Mouse (Mus musculus) erythroblast, adult 5-6 weeks (primary cell): ENCODE data around the gene Loxl3. TPM values are rescaled to one million over a fixed set of nuclear protein-coding genes. Genes with fewer than 3 reads are reported as not detected.
A peak's percentile ranks its signal among the peaks of the same experiment; 100 is the strongest.

Experiments used
- ATAC-seq: replicated peaks from 2 replicates; pipeline ENCODE4 v1.8.0; 2016; ENCODE audit warnings: moderate number of reproducible peaks, mild to moderate bottlenecking, moderate TSS enrichment, inconsistent platforms; ENCODE audit not compliant: poor library complexity, low FRiP score, severe bottlenecking
- total RNA-seq, 2 experiments: library from RNA; stranded (forward) in 1 of 2; stranded (reverse) in 1 of 2; fragments of 150-400 nt in 1 of 2; fragments of 200-764, 138-1000 nt in 1 of 2; gene quantifications; 2 replicates each; pipeline versions ENCODE4 v1.2.3 to v1.2.4; 2015 to 2017; ENCODE audit warnings: low replicate concordance in 2 of 2

Loxl3 gene
- total RNA-seq (2015; ENCODE audit: low replicate concordance) = 1.5 and 2.9 TPM in 2 replicates
- total RNA-seq (2017; ENCODE audit: low replicate concordance) = 3.2 and 3.6 TPM in 2 replicates

DNA sequence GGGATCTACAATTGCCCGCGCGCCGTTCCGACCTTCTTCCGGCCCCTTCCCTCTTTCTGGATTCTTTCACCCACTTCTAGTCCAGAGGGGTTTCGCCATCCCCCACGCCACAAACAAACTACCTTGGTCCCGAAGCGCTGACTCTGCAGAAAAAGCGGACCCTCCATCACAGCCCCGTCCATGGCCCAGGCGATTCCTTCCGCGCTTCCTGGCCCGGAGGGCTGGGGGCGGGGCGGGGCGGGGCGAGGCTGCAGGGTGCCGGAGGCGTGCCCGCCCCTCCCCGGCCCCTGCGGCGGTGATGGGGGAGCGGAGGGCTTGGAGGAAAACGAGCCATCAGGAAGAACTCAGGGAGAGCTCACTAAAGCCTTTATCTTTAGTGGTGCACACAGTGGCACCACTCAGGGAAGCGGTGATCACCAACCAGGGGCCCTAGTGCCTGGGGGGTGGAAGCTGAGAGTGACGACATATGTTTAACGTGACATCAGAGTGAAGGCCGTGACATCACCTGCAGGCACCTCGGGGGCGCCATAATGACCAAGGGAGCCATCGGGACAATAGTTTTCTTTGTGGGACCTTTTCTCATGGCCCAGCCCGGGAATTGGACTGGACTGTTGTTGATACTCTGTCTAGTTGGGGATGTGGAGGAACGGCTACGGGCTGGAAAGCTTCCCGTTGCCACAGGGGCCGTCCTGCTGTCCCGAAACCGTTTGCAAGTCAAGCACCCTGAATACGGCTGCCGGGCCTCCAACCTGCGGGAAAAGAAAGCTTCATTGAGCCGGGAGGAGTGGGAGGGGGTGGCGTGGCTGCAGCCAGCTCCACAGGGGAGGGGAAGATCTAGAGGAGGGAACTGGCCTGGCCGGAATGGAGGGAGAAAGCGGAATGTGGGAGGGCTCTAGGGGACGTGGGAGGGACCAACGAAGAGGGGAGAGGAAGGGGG, at the start of gene Loxl3, which contains the start of gene Dok1:
Gene Loxl3, plus strand, starts transcription at position 925 of the 937 bp plus-strand sequence.
Gene Dok1, minus strand, starts transcription at position 223 of the 937 bp plus-strand sequence.
- ATAC-seq = peak; percentile 74

DNA sequence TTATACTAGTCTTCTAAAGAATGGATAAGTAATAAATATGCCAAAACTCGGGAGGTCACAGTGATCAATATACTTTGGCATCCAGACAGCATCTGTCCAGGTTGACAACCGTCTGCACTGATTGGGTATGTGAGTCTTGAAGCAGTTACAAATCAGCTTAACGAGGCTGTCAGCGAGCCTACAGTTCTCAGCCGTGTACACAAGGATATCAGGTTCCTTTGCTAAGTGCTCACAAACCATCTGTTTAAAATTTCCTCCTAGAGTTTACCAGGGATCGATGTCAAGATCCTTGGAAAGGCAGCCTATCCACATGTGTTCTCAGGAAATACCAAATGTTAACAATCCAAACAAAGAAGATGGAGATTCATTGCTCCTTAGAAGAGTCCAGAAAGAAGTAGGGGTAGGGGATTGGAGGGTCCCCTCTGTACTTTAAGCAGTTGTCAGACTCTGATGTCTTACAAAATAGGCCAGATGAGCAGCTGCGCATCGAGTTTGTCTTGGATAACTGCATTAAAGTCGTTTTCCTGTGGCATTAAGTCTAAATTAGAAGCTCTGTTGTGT, 46.5 kb upstream of the Loxl3 start:
- no peak for ATAC-seq

DNA sequence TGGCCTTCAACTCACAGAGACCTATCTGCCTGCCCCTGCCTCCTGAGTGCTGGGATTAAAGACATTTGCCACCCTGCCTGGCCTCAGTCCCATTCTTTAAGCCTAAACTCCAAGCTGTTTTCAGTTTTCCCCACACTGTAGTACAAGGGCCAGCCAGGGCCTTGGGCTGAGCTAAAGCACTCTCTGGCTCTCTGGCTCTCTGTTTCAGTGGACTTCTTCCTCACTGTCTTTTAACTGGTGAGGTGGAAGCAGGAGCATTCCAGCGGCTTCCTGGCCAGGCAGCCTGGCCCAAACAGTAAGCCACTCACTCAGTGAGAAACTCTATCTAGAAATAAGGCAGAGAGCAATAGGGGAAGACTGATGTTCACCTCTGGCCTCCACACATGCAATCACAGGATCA, 40.3 kb upstream of the Loxl3 start:
- no peak for ATAC-seq

DNA sequence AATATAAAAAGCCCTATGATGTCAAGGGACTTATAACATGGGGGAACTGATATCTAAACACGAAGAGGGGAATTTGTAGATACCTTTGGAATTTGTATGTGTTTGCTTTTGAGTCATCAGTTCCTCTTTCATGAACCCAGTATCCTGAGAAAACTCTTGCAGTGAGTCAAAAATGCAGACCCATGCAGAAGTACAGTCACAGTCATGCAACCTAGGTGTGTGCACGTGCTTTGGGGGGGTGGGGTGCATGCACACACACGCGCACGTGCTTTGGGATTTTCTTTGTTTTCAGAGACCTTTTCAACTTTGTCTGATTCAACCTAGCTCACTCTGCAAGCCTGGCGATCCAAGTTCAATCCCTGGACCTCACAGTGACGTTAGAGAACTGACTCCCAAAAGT, 39.6 kb upstream of the Loxl3 start:
- ATAC-seq = no peak

DNA sequence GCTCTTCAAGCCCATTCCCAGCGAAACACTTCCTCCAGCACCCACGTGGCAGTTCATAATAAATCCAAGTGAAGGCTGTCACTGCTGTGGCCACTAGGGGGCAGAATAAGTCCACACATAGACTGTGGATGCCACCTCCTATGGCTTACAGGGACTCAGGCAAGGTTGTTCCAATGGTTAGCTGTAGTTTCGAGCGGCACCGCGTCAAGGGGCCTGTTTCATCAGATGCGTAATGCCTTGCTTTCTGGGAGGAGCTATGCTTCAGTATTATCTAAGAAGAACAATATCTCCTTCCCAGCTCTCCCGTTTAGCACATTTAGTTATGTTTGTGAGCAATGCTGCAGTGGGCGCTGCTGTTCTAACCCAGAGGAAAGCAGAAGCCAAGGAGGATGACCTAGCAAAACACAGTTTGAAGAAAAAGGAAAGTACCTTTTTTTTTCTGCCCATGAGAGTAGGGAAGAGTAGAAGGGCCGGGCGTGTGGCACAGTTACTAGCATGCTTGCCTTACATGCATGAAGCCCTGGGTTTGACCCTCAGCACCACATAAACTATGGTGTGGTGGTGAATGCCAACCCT, 37.1 kb upstream of the Loxl3 start:
- peak; percentile 88 for ATAC-seq

DNA sequence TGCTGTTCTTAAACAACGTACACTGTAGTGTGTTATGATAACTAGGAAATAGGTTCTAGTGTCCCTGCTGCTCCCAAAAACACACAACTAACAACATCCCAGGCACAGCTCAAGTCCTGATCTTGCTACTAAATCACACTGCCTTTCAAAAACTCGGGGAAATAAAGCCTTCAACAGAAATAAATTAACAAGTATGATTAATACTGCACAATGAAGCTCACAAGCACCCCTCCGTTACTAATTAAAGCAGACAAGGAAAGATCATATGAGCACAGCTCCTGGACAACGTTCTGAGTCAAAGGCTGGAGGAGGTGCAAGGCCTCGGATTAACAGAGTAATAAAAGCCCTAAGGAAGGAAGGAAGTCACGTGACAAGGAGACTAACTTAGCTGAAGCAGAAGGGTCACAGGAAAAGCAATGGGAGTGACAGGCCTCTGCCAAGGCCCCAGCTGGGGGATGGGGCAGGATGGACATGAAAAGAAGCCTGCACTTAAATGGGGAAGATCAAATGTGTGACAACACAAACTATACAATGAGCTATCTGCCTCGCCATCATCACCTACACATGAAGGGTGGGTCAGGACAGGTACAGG, 36.4 kb upstream of the Loxl3 start:
- ATAC-seq = peak; percentile 23

DNA sequence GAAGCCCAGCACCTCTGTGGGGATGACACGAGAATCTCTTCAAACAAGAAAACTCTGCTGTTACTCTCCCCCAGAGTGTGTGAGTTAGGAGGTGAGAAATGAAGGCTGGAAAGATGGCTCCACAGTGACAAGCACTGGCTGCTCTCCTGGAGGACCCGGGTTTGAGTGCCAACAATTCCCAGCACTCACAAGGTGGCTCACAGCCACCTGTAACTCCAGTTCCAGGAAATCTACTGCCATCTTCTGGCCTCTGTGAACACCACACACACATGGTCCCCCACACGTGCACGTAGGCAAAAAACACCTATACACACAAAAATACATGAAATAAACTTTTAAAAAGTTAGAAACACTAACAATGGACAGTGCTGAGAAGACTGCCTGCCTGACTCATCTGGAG, 35.6 kb upstream of the Loxl3 start:
- peak; percentile 33; the same call in 1 of the 2 replicates for ATAC-seq

DNA sequence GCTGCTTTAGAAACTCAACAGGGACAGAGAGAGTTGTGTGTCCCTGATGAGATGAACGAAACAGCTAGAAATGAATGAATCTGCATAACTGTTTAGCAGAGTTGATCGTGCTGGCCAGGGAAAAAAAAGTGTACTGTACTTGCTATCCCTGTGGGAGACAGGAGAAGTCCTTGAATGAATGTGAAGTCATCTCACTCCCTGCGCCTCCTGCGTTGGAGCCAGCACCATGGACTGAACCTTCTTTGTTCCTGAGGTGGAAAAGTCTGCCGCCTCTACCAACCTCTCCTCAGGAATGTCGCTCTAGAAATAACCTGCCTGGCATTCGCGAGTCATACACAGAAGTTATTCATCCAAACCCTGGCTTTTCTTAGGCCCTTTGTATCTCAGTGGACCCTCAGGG, 34.0 kb upstream of the Loxl3 start:
- no peak for ATAC-seq

DNA sequence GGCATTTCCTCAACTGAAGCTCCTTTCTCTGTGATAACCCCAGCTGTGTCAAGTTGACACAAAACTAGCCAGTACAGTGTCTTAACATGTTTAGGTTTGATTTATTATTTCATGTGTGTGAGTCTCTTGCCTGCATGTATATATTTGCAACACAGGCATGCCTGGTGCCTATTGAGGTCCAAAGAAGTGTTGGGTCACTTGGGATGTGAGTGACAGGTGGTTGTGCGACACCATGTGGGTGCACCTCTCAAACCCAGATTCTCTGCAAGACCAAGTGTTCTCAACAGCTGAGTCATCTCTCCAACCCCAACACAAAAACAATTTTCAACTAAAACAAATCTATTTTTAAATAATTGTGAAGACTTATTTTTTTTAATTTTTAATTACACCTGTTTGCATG, 30.9 kb upstream of the Loxl3 start:
- ATAC-seq = no peak

DNA sequence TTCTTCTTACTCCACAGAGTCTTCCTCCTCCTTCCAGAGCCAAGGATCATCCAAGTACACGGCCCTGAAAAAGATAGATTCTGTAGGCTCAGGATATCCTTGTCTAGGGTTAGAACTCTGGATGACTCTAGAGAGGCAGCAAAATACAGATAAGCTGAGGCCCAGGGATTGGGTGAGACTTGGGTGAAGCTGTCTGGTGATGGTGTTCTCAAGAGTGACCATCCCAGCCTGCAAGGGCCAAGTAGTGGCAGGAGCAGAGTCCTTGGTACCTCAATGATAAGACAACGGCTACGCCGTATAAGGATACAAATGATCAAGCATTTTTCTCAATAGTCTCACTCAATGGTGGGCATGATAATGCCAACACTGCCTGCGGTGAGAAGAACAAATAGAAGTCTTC, 30.1 kb upstream of the Loxl3 start:
- ATAC-seq = peak; percentile 67

DNA sequence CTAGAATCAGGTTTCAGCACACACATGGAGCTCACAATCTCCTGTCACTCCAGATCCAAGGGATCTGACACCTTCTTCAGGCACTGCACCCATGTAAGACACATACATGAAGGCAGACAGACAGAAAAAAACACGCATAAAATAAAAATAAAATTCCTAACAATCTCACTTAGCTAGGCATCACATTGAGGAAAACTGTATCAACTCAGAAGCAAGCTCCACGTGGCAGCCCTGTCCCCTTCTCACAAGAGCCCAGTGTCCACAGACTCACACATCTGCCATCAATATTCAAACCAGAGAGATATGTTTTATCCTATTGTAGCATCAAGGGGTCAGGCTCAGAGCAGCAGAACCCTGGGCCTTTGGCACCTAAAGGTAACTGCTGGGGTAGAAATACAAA, 29.7 kb upstream of the Loxl3 start:
- no peak for ATAC-seq

DNA sequence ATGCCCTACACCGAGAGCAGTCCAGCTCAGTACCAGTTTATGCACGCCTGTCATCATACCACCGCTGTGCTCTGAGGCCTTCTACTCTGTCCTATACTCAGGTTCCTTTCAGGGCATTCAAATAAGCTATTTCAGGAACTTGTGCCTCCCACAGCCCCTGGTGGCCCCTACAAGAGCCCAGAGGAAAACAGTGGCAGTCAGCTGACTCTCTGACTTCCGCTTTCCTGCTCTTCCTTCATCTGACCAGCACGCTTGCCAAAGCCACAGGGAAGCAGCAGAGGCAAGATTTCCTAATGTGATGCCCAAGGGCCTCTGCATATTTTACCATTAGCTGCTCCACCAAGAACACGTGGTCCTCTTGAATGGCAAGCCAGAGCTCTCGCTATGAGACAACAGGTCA, 29.1 kb upstream of the Loxl3 start:
- ATAC-seq = no peak

DNA sequence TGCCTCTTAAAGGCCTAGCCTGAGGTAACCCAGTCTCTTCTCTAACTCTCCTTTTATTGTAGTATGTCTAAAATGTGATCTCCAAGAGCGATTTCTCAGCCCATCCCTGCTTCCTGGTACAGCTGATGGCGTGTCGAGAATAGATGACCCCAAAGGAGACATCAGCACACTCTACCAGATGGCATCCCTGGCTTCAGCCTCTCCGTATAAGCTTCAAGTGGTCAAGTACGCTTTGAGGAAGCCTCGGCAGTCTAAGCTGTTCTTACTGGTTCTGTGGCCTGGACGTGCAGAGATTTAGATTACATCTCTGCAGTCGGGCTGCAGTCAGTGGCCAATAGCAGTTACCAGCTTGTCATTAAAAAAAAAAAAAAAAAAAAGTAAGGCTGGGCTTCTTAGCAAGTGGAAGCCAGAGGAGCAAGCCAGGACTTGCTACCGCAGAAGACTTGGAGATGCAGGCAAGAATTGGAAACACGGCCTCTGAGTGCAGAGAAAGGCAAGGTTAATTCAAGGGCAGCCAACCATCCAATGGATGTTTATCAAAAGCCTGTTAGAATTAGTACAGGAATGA, 28.4 kb upstream of the Loxl3 start:
- no peak for ATAC-seq

DNA sequence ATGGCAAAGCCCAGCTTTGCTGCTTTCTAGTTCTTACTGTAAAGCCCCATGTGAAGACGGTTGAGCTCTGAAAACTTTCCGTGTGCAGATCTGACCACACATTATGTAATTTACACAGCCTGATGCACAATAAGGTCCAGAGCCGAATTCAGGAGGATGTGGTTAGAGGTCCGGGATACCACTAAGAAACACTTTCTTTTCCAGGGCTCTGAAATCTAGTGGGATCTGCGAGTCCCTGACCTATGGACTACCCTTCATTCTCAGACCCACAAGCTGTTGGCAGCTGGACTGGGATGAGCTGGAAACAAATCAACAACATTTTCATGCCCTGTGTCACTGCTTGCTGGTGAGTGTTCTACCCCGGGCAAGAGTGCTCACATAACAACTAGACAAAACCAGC, 27.9 kb upstream of the Loxl3 start:
- ATAC-seq = no peak

DNA sequence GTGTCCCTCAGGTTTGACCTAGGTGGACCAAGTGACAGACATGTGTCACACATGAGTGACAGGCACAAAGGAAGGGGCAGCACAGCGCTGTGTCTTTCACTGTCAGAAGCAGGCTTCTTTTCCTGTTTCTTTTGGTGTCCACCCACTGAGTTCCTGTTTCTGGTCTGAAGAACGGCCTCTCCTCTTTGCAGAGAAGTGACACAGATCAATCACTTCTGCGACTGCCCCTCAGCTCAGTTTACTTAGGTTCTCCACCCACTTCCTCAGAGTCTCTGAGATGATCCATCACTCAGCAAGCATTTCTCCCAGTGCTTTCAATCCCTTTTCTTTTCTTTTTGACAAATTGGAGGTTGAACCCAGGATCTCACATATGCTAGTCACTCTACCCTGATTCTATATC, 25.3 kb upstream of the Loxl3 start:
- ATAC-seq = no peak

DNA sequence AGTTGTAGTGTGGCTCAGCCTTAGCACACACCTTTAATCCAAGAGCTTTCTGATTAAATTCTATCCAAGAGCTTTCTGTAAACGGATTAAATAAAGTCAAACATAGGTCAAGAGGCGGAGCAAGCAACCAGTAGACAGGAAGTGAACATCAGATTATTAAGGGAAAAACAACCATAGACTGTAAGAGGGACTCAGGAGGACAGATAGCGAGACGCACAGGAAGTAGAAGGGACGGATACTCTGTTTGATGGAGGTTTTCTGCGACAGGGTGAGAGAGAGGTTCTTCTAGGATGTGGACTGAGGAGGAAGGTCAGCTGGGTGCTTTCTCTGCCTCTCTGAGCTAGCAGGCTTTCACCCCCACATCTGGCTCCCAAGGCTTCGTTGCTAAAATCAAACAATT, 24.0 kb upstream of the Loxl3 start:
- peak; percentile 39 for ATAC-seq

DNA sequence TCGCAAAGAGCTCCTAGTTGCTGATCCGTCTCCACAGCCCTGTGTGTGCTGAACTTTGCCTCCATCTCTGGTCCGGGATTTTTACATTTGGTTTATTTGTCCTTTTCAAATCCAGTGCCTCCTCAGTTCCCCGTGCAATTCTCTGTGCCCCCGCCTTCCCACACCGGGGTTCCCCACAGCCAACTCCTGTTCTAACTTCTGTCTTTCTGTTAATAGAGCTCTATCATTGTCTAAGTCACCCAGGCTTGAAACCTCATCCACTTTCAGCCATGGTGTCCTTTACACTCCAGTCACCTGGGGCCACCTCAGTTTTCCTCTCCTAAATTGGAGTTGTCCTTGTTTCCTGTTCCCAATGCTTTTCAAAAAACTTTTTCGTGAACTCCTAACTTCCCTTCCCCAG, 22.7 kb upstream of the Loxl3 start:
- no peak for ATAC-seq

DNA sequence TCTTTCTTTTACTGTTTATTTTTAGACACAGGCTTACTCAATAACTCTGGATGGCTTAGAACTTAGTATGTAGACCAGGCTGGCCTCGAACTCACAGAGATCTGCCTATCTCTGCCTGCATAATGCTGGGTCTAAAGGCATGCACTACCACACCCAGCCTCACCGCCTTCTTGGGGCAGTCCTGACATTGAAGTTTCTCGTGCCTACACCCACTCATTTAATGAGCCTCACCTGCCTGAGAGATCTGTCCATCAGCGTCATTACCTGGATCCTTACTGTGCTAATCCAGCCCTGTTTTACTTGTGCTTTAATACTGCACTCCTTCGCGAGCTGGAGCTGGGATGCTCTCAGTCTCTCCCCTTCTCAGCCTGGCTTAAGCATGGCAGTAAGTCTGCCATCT, 22.2 kb upstream of the Loxl3 start:
- peak; percentile 14; the same call in 1 of the 2 replicates for ATAC-seq

DNA sequence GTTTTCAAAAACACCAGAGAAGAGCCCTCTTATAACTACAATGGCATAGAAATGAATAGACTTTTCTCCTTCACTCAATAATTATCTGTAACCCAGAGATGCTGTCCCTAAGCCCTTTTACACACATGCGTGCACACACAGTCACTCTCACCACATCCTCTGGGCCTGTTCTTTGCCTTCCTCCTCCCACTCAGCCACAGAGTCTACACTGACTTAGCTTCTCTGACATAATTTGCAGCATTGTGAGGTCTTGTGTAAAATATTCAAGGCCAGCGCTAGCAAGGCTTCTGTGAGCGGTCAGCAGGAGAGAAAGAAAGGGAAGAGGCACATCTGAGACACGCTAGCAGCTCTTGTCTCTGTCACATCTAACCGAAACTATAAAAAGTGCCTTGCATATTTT, 20.5 kb upstream of the Loxl3 start:
- ATAC-seq = peak; percentile 27; the same call in 1 of the 2 replicates
